Mouse (Mus musculus) testis, postnatal 14 days (tissue): ENCODE results near the gene Areg.

ENCODE experiments used
- DNase-seq: peaks from one replicate; pipeline ENCODE4 v3.0.0; 2021; ENCODE audit warnings: low spot score

The Areg gene

DNA sequence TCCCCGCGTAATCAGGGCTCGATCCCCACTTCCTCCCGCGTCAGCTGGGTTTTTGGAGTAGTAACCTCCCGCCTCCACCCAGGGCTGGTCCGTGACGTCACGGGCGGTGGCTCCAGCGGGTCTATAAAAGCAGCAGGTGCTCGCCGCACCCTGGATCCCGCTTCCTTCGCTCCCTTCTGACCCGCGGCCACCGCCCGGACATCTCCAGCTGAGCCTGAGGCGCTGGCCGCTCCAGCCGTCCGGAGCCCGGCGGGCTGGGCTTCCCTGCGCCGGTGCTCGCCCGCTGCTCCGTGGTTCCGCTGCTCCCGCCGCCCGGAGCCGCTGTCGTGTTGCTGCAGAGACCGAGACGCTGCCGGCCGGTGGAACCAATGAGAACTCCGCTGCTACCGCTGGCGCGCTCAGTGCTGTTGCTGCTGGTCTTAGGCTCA lies at the start of gene Areg:
Gene Areg (plus strand): TSS at position 154 of the 428 bp plus-strand sequence.
- DNase-seq, result peak; percentile 21

DNA sequence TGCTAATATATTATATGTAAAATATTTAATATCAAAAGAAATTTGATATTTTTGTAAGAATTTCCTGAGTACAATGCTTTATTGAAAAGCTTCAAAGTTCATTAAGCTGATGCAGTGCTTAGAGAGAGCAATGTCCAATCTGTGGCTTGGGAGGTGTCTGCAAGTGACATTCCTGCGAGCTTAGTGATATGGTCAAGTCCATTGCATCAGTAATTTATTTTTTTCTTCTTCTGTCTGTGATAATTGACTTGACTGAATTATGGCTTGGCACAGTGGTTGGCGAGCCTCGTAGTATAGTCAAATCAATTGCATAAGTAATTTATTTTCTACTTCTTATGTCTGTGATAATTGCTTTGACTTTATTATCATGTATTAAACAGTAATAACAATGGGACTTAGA lies 49.1 kb upstream of the Areg start:
- DNase-seq, result no peak

DNA sequence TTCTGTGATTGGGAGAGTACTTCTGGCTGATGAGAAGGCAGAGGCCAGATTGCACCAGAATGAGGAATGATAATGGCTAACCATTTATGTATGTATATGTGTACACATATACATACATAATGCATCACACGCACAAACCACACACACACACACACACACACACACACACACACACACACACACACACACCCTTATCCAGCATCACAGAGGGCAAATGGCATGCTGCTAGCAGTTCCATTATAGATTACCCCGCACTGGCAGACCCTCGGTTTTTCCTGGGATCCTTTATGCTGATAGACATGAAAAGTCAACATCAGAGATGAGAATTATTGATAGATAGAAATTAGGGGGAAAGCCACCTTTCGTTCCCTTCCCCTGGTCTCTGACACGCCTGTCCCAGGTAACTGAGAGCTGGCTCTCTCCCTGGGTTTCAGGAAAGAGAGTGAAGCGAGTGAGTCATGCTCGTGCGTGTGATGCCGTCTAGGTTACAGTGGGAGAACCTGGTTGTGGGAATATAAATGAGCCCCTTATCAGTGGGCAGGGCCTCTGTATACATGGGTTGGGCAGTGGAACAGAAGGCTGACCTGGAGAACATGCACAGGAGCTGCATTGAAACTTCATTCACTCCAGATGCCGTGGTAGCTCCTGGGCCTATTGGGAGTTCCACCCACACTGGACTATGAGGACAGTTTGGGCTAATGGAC lies 41.3 kb upstream of the Areg start:
- no peak for DNase-seq

DNA sequence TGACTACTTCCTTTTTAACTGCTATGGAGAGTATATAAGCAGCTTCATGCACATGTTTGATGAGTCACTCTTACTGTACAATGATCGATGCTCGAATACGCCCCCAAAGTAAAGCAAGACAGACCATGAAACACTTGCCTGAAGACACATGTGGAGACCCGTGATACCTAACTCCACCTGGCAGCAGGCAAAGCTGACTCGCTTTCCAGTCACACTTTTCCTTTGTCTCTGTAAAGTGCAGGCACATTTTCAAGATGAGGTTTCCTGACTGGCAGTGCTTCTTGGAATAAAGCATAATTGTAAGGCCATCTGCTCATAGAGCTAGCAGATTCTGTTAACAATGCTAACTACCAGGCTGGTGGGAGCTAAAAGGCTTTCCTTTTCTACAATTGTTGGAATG lies 37.7 kb upstream of the Areg start:
- no peak for DNase-seq

DNA sequence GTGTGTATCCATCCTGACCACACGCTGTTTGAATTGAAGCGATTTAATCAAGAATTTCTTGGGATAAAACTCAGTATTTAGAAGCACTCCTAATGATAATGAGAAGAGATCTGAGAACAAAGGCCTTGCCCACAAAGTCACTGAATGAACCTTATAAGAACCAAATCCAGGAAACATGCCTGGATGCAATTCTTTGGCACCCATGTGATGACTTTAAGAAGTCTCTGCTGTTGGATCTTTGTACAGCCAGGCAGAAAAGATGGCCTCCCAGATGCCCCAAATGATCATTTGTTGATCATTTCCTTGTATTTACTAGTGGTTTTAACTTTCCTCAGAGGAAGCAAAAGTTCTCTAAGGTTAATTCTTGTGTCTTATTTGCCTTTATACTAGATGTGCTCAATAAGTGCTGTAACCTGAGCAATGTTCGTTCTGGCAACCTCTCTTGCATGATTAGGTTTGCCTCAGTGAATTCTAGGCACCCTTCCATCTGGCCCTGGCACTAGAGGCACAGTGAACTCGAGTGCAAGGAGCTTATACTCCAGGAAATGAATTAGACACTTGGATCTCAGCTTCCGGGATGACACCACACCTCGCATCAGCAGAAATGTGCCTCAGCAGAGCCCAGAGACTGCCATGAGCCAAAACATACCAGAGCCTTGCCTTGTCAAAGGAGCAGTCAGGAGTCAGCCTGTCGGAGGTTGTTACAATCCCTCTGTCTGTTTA lies 35.3 kb upstream of the Areg start:
- DNase-seq, result peak; percentile 5

DNA sequence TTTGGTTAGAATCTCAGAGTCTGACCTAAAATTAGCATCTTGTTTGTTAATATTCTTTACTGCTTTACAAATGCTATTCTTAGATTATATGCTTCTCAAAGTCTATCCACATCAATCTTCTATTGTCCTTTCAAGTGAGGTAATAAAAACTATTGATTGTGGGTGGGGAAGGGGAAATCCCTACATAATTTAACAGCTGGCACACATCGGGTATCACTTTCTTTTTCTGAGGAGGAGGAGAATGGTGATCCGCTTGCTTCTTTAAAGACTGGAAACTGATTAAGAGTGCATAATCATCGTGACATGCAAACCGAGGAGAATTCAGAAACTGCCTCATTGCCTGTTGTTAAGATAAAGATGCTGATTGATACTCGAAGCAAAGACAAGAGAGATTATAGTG lies 33.2 kb upstream of the Areg start:
- DNase-seq, result no peak

DNA sequence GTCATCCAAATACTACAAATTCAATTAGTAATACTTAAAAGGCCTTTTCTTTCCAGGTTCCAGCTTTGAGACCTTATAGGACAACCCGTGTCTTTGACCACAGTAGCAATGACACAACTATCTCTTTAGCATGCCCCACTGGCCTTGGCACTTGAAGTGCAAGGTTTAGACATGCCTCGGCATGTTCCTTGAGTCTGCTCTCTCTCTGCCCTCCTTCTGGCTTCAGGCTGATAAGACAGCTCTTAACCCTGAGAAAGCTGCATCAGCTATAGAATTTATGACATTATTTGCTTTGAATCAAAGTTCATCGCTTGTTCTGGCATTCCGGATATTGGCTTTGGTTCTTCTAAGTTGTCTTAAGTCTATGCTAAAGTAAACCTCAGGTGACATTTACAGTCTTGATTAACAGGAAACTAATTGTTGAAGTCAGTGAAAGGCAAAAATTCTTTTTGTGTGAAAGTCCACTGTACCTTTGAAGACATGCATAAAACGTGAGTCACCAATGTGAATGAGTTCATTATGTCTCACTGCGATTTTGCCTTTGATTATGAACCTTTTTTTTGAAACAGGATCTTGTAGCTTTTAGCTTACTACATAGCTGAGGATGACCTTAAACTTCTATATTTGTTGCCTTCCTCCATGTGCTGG lies 29.3 kb upstream of the Areg start:
- no peak for DNase-seq

DNA sequence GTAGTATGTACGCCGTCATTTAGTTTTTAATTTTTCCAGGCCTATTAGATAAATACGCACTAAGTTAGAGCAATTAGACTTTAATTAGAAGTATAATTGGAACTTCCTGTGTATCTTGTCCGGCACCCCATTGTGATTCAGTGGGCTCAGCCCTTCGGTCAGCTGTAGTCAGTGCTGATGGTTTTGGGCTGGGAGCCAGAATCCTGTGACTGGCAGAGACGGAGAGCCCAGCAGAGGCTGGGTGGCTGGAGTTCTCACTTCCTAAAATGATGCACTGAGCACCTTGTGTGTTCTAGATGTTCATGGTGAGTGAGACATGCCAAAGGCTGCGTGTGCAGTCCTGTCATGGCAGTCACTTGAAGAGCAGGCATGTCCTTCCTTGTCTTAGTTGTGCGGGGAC lies 28.4 kb upstream of the Areg start:
- no peak for DNase-seq

DNA sequence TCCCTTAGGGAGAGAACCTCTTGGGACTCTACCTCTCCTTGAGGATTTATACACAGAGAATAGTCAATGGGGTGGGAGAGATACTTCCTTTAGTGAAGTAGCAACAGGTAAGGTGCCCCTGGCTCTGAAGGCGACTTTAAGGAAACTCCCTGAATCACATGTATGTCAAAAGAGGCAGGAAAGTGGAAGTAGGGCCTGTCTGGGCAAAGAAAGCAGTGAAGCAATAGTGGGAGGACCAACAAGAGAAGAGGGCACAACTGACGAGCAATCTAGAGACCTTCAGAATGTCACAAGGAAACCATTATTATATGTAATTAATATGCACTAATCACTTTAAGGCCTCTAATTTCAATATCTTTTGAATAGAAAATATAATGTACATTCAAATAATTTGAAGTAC lies 25.4 kb upstream of the Areg start:
- DNase-seq, result no peak

DNA sequence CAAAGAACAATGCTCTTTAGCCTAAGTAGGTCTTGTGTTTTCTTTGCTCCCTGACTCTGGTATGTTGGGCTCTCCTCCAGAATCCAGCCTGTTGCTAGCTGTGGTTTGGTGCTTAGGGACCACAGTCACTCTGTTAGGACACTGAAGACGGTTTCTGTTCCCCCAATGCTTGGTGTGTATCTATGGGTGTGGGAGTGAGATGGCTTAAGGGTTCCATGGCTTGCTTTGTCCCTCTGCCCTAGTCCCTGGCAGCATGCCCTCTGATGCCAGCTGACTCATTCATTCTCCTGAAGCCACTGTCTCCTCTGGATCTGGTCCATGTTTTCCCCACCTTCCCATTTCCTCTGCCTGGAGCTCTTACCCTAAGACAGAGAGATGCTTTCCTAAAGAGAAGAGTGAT lies 24.8 kb upstream of the Areg start:
- DNase-seq, result no peak

DNA sequence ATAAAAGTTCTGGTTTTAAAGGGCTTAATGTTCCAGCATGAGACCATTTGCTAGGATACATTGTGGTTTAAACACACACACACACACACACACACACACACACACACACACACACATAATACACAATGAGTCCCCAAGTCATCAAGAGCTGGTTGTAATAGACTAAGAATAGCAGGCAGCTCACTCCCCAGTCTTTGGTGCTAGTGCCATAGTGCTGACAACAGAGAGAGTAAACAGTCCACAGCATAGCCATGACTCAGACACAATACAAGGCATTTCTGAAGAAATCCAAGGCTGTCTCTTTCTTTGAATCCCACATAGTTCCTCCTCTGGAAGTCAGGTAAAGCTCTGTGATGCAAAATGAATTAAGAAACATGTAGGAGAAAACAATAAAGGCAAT lies 20.8 kb upstream of the Areg start:
- no peak for DNase-seq

DNA sequence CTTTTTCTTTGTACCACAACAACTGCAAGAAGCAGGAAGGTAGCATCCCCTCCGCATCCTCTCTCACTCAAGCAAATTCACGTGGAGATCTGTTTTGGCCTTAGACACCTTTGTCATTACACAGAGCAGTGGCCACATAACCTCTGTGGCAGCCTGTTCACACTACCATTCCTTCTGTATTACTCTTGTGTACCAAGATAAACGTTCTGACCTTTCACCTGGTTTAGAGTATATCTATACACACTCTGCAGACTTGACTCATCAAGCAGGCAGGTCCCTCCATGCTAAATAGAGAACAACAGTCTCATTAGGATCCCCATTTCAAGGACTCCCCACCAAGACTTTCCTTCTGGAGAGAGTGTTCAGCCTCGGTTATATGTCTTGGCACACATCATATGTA lies 16.0 kb upstream of the Areg start:
- DNase-seq, result no peak

DNA sequence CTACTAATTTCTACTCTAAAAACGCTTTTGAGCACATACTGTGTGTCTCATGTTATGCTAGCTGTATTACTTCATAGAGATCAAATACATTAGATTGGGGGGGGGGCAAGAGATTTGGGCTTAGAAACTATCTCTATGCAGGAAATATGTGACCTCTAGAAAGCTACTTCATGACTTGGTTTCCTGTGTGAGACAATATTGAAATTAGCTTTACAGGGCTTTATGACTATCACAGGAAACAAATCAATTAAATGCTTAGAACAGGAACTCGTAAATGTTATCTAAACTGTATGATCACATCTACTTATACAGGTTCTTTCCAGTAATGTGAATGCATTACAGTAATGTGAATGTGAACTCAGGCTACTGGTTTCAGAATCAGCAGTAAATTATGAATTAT lies 15.3 kb upstream of the Areg start:
- no peak for DNase-seq

DNA sequence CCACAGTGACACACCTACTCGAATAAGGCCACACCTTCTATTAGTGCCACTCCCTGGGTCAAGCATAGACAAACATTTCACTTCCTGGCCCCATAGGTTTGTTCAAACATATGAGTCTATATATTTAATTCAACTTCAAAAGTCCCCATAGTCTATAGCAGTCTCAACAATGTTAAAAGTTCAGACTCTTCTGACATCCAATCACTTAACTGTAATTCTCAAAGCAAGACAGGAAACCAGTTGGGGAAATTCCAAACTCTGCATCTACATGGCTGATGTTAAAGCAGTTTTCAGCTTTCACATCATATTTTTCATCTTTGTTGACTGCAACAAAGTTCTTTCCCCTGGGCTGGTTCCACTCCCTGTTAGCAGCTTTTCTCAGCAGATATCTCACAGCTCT lies 12.8 kb upstream of the Areg start:
- no peak for DNase-seq

DNA sequence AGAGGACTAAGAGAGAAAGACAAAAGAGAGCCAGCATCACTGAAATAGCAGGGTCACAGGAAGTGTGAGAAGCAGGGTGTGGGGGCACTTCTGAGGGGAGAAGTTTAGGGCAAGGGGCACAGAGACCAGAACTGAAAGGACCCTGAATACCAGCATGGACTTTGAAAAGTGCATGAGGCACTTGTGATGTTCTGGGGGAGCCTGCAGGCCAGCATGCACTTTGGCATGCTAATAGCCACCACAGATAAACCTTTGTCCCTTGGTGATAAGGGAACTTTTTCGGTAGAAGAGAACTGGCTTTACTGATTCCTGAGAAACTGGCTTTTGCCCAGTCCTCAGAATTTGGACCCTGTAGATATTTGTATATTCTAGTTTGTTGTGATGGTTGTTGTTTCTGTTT lies 4.4 kb upstream of the Areg start:
- no peak for DNase-seq

DNA sequence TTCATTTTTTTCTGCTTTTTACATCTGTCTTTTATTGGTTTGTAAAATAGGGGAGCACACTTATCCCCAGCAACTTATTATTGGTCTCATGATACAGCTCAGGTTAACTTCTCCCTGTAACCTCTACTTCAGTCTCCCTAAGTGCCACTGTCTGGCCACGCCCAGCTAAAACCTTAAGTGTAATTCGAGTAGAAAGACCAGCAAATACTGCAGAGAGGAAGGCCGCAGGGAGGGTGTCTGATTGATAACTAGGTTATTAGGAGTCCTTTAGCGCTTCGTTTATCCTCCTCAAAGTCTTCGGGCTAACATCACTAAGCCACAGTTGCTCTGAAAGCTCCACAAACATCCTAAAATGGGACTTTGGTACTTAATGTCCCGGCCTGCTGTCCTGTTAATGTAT lies 429 bp upstream of the Areg start:
- no peak for DNase-seq

DNA sequence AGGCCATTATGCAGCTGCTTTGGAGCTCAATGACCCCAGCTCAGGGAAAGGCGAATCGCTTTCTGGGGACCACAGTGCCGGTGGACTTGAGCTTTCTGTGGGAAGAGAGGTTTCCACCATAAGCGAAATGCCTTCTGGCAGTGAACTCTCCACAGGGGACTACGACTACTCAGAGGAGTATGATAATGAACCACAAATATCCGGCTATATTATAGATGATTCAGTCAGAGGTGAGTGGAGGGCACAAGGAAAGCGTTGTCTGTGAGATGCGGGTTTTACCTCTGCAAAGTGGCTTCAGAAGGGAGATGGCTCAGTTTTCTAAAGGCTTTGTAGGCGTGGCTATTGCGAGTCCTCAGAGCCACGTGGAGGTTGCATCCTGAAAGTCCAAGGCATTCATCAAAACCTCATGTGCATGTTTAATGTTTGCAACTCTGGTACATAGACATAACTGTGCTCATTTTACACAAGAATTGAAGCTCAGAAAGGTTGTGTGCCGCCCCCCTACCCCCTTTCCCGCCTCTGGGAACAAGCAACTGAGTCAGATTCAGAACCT lies 1.6 kb downstream of the Areg start:
- no peak for DNase-seq

DNA sequence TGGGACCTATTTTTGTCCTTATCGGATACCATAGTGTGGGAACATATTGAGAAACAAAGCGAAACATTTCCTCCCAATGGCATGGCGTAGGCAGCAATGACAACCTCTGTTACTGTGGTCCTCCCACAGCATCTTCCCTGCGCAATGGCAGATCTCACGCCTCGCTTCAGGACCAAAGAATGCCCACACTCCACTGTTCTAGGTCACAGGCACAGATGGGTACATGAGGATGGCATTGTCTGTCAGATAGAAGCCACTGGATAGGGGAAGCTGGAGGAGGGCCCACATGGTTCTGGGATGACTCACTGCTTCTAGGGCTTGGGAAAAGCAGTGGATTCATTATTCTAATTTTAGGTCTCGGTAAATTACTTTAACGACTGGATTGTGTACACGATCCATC lies 5.6 kb downstream of the Areg start:
- no peak for DNase-seq

DNA sequence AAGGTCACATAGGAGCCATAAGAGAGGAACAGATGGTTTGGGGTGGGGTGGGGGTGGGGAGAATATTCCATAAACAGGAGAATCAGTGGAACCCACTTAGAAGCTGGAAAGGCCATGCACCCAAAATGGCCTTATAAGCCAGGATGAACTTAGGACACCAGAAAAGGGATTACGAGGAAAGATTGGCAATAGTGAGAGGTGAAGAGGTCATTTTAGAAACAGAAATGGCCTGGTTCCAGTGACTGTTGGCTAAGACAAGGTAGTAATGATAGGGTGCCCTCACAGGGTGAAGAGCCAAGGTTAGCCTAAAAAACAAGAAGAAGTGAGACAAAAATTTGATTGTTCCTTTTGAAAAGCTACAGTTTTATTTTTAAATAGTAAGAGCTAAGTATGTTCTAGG lies 7.6 kb downstream of the Areg start:
- no peak for DNase-seq

DNA sequence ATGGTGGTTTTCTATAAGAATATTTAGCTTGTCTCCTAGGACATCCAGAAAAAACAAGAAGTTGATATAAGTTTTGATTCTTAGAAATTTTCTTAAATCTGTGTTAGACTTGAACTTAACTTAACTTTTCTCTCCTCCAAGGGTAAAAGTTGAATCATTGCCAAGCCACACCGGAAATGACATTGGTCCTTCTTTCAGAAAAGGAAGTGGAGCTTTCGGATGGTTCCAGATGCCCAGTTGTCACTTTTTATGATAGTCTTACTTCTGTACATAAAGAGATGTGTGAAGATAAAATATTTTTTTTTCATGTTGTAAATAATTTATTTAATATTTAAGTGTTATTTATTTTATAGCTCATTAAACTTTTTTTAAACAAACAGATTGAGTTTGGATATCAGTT lies 8.7 kb downstream of the Areg start:
- no peak for DNase-seq

DNA sequence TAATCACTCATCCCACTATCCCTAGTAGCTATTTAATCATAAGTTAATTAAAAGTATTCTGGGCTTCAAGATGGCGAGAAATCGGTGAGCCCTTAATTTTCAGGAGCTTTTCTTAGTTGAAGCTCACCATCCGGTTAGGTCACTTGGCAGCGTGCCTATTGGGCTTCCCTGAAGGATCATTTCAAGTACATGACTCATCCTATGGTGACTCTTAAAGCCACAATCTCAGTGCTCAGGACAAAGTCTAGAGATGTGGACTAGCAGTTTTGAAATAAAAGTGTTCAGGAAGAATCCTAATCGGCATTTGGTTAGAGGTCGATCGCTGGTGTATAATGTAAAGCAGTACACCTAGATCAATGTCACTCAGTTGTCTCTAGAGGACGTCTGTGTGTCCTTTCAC lies 17.3 kb downstream of the Areg start:
- DNase-seq, result no peak

DNA sequence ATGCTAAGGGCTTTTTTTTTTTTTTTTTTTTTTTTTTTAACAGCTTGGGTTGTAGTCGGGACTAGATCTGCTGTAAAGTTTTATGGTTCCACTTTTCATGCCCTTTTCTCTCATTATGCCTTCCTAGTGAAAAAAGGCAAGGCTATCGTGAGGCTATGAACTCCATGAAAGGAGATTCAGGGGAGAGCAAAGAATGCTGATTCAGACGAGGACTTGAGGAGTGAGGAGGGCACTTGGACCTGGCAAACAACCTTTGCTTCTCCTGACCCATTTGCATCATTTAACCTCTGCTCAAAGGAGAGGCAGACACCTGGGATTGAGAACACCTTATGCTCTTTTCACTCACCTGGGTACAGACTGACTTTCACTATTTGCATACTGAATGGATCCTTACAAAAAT lies 17.8 kb downstream of the Areg start:
- no peak for DNase-seq

DNA sequence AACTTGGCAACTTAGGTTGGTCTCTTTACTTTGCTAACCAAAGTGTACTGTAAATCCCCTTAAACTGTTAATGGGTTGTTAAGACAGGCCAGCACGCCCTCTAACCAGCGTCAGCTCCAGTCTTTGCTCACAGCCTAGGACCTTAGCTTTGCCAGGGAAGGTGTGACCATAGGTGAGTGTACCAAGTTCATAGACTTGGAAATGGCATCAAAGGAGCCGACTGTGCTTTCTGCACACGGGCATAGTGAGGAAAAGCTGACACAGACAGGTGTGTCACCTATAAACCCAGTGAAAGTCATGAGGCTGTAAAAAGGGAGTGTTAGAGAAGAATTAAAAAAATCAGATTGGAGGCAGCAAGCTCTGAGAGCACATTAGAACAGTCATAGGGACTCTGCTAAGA lies 23.4 kb downstream of the Areg start:
- no peak for DNase-seq
